Mouse (Mus musculus): ENCODE measurements around the gene Kifc3. TPM values are rescaled to one million over a fixed set of nuclear protein-coding genes. Genes with fewer than 3 reads are reported as not detected.

The Kifc3 gene
- total and polyA plus RNA-seq, 3 experiments = 0.78 to 1.8 (median 1.7) TPM

GRCm38 (mm10) chr8:95127658-95128057 lies 75.0 kb downstream of the Kifc3 start:
- dilution Hi-C loops (cut with MboI; ENCODE audit: extremely low pct_ligation_motif_present, extremely low pct_unique_long_range_greater_than_20kb, low sequenced_read_pairs) (no loop called here), in situ Hi-C loops (cut with MboI; ENCODE audit: low pct_ligation_motif_present, low pct_unique_long_range_greater_than_20kb, low sequenced_read_pairs) (no loop called here)
- peak; percentile 89 for DNase-seq (ENCODE audit: extremely low read depth)
- Histone ChIP-seq H3K4me2 (ENCODE audit: insufficient read depth, low read depth, poor library complexity, severe bottlenecking) (no peak overlapping the region), H3K27me3 (replicated peaks) (no peaks in the 10 kb centered on the region), H3K36me3 (replicated peaks in 1 of 2; ENCODE audit: control insufficient read depth in 1 of 2, insufficient read depth in 1 of 2, low read length in 1 of 2) (no peaks in the 10 kb centered on the region), H3K79me2 (replicated peaks; ENCODE audit: control insufficient read depth, extremely low read depth, insufficient read depth, poor library complexity, severe bottlenecking) (no peaks in the 10 kb centered on the region), H3K4me1 (ENCODE audit: control insufficient read depth in 1 of 2, insufficient read depth in 2 of 2) (peaks cover 19 to 71% of the 10 kb centered on the region in 2 experiments), H3K9ac (ENCODE audit: insufficient read depth, low read depth) (no peak overlapping the region), H3K27ac (ENCODE audit: insufficient read depth, low read depth) (peak overlapping the region; percentile 35; the same call in 1 of the 2 replicates), H3K4me3 (replicated peaks in 1 of 3; ENCODE audit: low read depth in 2 of 3, low read length in 2 of 3, poor library complexity in 1 of 3) (peak overlapping the region in 1 of 3 experiments; percentile 23), H3K9me3 (replicated peaks; ENCODE audit: low read length) (no peaks in the 10 kb centered on the region)
- TF ChIP-seq ZMIZ1 (IDR thresholded peaks at IDR 0.05; ENCODE audit: low read depth, low read length) = 0 out of 2 replicates have a peak, but pooled peaks have one; percentile 0
- peak; percentile 14; the same call in 1 of the 2 replicates for TF ChIP-seq POLR2A (IDR thresholded peaks at IDR 0.05; ENCODE audit: low read depth, low read length)
- no peak for TF ChIP-seq CHD2 (IDR thresholded peaks at IDR 0.05; ENCODE audit: low read length)
- TF ChIP-seq MEF2A (IDR thresholded peaks at IDR 0.05; ENCODE audit: borderline replicate concordance, low read depth, low read length) = peak; percentile 76
- TF ChIP-seq EP300 (IDR thresholded peaks at IDR 0.05; ENCODE audit: low read length) = peak; percentile 35; the same call in 1 of the 2 replicates
- TF ChIP-seq TCF12 (IDR thresholded peaks at IDR 0.05; ENCODE audit: low read depth, low read length) = peak; percentile 80; the same call in 1 of the 2 replicates
- TF ChIP-seq E2F4 (IDR thresholded peaks at IDR 0.05; ENCODE audit: insufficient replicate concordance, low read depth, low read length) = no peak
- no peak for TF ChIP-seq NELFE (IDR thresholded peaks at IDR 0.05; ENCODE audit: low read depth, low read length)
- TF ChIP-seq USF2 (conservative IDR thresholded peaks at IDR 0.05; ENCODE audit: low read depth, low read length) = peak; percentile 14; the same call in 1 of the 2 replicates
- TF ChIP-seq IRF4 (IDR thresholded peaks at IDR 0.05; ENCODE audit: low read depth, low read length) = peak; percentile 69; the same call in 1 of the 2 replicates
- TF ChIP-seq MAZ (IDR thresholded peaks at IDR 0.05; ENCODE audit: low read depth, low read length) = peak; percentile 88
- TF ChIP-seq ETS1 (conservative IDR thresholded peaks at IDR 0.05; ENCODE audit: low read depth, low read length) = peak; percentile 97
- TF ChIP-seq MXI1 (IDR thresholded peaks at IDR 0.05; ENCODE audit: low read depth, low read length) = peak; percentile 27; the same call in 1 of the 2 replicates
- peak; percentile 99 for TF ChIP-seq BHLHE40 (IDR thresholded peaks at IDR 0.05; ENCODE audit: low read depth, low read length)
- no peak for TF ChIP-seq RCOR1 (conservative IDR thresholded peaks at IDR 0.05; ENCODE audit: low read depth, low read length)
- TF ChIP-seq ZKSCAN1 (IDR thresholded peaks at IDR 0.05; ENCODE audit: borderline replicate concordance, low read depth, low read length) = no peak
- TF ChIP-seq MYC (IDR thresholded peaks at IDR 0.05; ENCODE audit: low read depth, low read length) = peak; percentile 28; the same call in 1 of the 2 replicates
- peak; percentile 35 for TF ChIP-seq ELF1 (IDR thresholded peaks at IDR 0.05; ENCODE audit: low read depth, low read length)
- peak; percentile 59 for TF ChIP-seq USF1 (IDR thresholded peaks at IDR 0.05; ENCODE audit: low read depth, low read length)
- TF ChIP-seq MAX (IDR thresholded peaks at IDR 0.05; ENCODE audit: low read length) = peak; percentile 79

- dilution Hi-C loops (cut with MboI; ENCODE audit: extremely low pct_ligation_motif_present, extremely low pct_unique_long_range_greater_than_20kb, low sequenced_read_pairs) = no loop called here
- no peaks in the 10 kb centered on the region for H3K27me3 ChIP-seq (replicated peaks)
- no peaks in the 10 kb centered on the region for H3K9me3 ChIP-seq (replicated peaks; ENCODE audit: low read length)
- no peaks in the 10 kb centered on the region for H3K79me2 ChIP-seq (replicated peaks; ENCODE audit: control insufficient read depth, extremely low read depth, insufficient read depth, poor library complexity, severe bottlenecking)
- peaks cover 19 to 67% of the 10 kb centered on the region in 2 experiments for H3K4me1 ChIP-seq (ENCODE audit: control insufficient read depth in 1 of 2, insufficient read depth in 2 of 2)
- no peak overlapping the region for H3K4me3 ChIP-seq (replicated peaks in 1 of 3; ENCODE audit: low read depth in 2 of 3, low read length in 2 of 3, poor library complexity in 1 of 3)
- no peak overlapping the region for H3K27ac ChIP-seq (ENCODE audit: insufficient read depth, low read depth)
- in situ Hi-C loops (cut with MboI; ENCODE audit: low pct_ligation_motif_present, low pct_unique_long_range_greater_than_20kb, low sequenced_read_pairs) = no loop called here
- no peak overlapping the region for H3K4me2 ChIP-seq (ENCODE audit: insufficient read depth, low read depth, poor library complexity, severe bottlenecking)
- no peak for DNase-seq (ENCODE audit: extremely low read depth)
- no peaks in the 10 kb centered on the region for H3K36me3 ChIP-seq (replicated peaks in 1 of 2; ENCODE audit: control insufficient read depth in 1 of 2, insufficient read depth in 1 of 2, low read length in 1 of 2)
- H3K9ac ChIP-seq (ENCODE audit: insufficient read depth, low read depth) = no peak overlapping the region
- no peak for TF ChIP-seq GABPA (IDR thresholded peaks at IDR 0.05; ENCODE audit: insufficient replicate concordance, low read depth, low read length)
- no peak for TF ChIP-seq UBTF (IDR thresholded peaks at IDR 0.05; ENCODE audit: low read depth, low read length)
- TF ChIP-seq MYC (IDR thresholded peaks at IDR 0.05; ENCODE audit: low read depth, low read length) = no peak
- TF ChIP-seq TCF12 (IDR thresholded peaks at IDR 0.05; ENCODE audit: low read depth, low read length) = no peak
- no peak for TF ChIP-seq MAX (IDR thresholded peaks at IDR 0.05; ENCODE audit: low read length)
- TF ChIP-seq MXI1 (IDR thresholded peaks at IDR 0.05; ENCODE audit: low read depth, low read length) = no peak
- no peak for TF ChIP-seq ELF1 (IDR thresholded peaks at IDR 0.05; ENCODE audit: low read depth, low read length)
- no peak for TF ChIP-seq BHLHE40 (IDR thresholded peaks at IDR 0.05; ENCODE audit: low read depth, low read length)
- no peak for TF ChIP-seq JUND (conservative IDR thresholded peaks at IDR 0.05; ENCODE audit: low read depth, low read length)
- no peak for TF ChIP-seq POLR2A (IDR thresholded peaks at IDR 0.05; ENCODE audit: low read depth, low read length)
Measured at GRCm38 (mm10) chr8:95126497-95126896, 76.1 kb downstream of the Kifc3 start.

Measured in CH12.LX (cell line).